Mouse (Mus musculus) cerebellum, adult 2 months (tissue): ENCODE measurements around the gene Rap2b.

Experiments used
- CTCF ChIP-seq: fragments of 200-500 bp; IDR thresholded peaks from 2 replicates; pipeline ENCODE4 v1.5.1; 2011; ENCODE audit warnings: low read depth, mild to moderate bottlenecking, control low read depth, low read length, moderate library complexity, borderline replicate concordance; ENCODE audit not compliant: insufficient read depth
- POLR2A ChIP-seq: fragments of 200-500 bp; IDR thresholded peaks from 2 replicates; pipeline ENCODE4 v1.6.1; 2011; ENCODE audit warnings: low read length, control low read depth, borderline replicate concordance; ENCODE audit not compliant: insufficient read depth

DNA sequence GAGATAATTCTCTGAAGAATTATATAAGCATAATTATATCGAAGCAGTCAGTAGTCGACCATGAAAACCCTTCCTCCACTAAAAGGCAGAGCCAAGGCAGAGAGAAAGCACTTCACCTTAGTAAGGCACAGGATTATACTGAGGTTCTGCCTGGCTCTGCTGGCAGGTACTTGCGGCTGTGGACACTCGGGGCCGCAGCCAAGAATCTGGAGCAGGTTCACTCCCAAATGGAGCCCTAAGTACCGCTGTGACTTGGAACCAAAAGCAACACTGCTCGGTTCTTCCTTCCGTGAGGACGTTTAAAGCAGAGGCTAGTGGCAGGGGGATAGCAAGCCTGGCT lies 1.4 kb downstream of the Rap2b start:
- no peak for TF ChIP-seq POLR2A
- TF ChIP-seq CTCF: no peak
